Mouse (Mus musculus): ENCODE data around the gene Armc5.

- TF ChIP-seq GATA1 (IDR thresholded peaks at IDR 0.05; ENCODE audit: low read length) (no peak), TAL1 (IDR thresholded peaks at IDR 0.05; ENCODE audit: low read length) (no peak)
Measured at GRCm38 (mm10) chr7:128209826-128210225, 27.3 kb upstream of the Armc5 start.
